Mouse (Mus musculus) heart, embryonic 16.5 days (tissue): ENCODE measurements around the gene Ptger4. TPM values are rescaled to one million over a fixed set of nuclear protein-coding genes. Genes with fewer than 3 reads are reported as not detected.
A peak's percentile ranks its signal among the peaks of the same experiment; 100 is the strongest.

Experiments
- ATAC-seq: fragments of 200-750 bp; cut with Nextera tagmentation; replicated peaks from 2 replicates; pipeline ENCODE4 v1.8.0; 2017; ENCODE audit warnings: moderate number of reproducible peaks; ENCODE audit not compliant: insufficient read depth, low FRiP score; ENCODE audit errors: extremely low read depth
- H3K27ac ChIP-seq: fragments of 300-500 bp; sonication (generic); 2 replicates; pipeline ENCODE4 v1.5.1; 2014; ENCODE audit warnings: mild to moderate bottlenecking, low read length, control low read depth, moderate library complexity
- H3K27me3 ChIP-seq: fragments of 300-500 bp; sonication (generic); 2 replicates; pipeline ENCODE4 v1.6.1; 2014; ENCODE audit warnings: low read length, mixed read lengths; ENCODE audit not compliant: control insufficient read depth, insufficient read depth
- H3K36me3 ChIP-seq: fragments of 300-500 bp; sonication (generic); 2 replicates; pipeline ENCODE4 v1.6.1; 2014; ENCODE audit not compliant: control insufficient read depth, insufficient read depth
- H3K4me1 ChIP-seq: fragments of 300-500 bp; sonication (generic); 2 replicates; pipeline ENCODE4 v1.6.1; 2014; ENCODE audit warnings: low read length, mixed read lengths; ENCODE audit not compliant: control insufficient read depth, insufficient read depth
- H3K4me2 ChIP-seq: fragments of 300-500 bp; sonication (generic); 2 replicates; pipeline ENCODE4 v1.6.1; 2014; ENCODE audit warnings: low read depth, mild to moderate bottlenecking, control low read depth, low read length
- H3K4me3 ChIP-seq: fragments of 300-500 bp; sonication (generic); 2 replicates; pipeline ENCODE4 v1.5.1; 2014; ENCODE audit warnings: mild to moderate bottlenecking, control low read depth, low read length
- H3K9ac ChIP-seq: fragments of 300-500 bp; sonication (generic); 2 replicates; pipeline ENCODE4 v1.6.1; 2014; ENCODE audit warnings: low read length, control low read depth
- H3K9me3 ChIP-seq: fragments of 300-500 bp; sonication (generic); replicated peaks from 2 replicates; pipeline ENCODE4 v1.6.1; 2016; ENCODE audit warnings: low read length; ENCODE audit not compliant: control insufficient read depth
- WGBS: fragments of 180-500 bp; shearing (Covaris S2); extraction: QIAGEN DNeasy Blood & Tissue Kit; methylation state at CpG from one replicate; pipeline ENCODE4 v1.1.7; 2014; 5-methylcytosine and 5-hydroxymethylcytosine counted together
- polyA plus RNA-seq: library from polyadenylated mRNA; unstranded; fragments of >200 nt; fragmentation: Nextera tagmentation; extraction: Ambion mirVana; gene quantifications from 2 replicates; pipeline ENCODE4 v1.2.1, GENCODE M21; 2015

Ptger4 gene
- polyA plus RNA-seq, 1 experiment from 2014 or later, result 6.7 TPM

- Histone ChIP-seq H3K4me3 (no peak overlapping the region), H3K9ac (no peak overlapping the region), H3K4me2 (no peak overlapping the region), H3K36me3 (no peaks in the 10 kb centered on the region), H3K9me3 (no peaks in the 10 kb centered on the region), H3K4me1 (no peaks in the 10 kb centered on the region), H3K27ac (no peak overlapping the region), H3K27me3 (no peaks in the 10 kb centered on the region)
- WGBS, result 76% methylated on average over 13 of the region's 13 CpGs
- ATAC-seq, result no peak
These were observed 18.2 kb upstream of the Ptger4 start for GRCm38 (mm10) chr15:5262095-5262667.

DNA sequence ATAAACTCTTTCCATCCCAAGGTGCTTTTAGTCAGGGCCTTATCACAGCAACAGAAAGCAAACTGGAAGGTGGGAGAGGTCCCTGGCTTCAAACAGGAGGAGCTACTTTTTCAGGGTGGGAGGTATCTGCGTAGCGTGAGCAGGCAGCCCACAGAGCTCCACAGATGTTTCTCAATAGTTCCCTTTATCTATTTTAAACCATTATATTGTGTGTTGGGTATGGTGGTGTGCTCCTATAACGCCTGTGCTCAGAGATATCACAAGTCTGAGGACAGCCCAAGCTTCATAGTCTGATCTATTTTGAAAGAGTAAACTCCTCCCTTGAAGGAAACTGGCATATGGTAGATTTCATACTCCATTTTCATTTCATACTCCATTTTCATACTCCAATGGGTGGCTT, 17.0 kb upstream of the Ptger4 start:
- 67% methylated on average over 3 of the region's 3 CpGs for WGBS
- no peaks in the 10 kb centered on the region for H3K36me3 ChIP-seq
- no peaks in the 10 kb centered on the region for H3K4me1 ChIP-seq

GRCm38 (mm10) chr15:5260183-5260582, 16.2 kb upstream of the Ptger4 start:
- WGBS, result 62% methylated on average over 5 of the region's 5 CpGs
- Histone ChIP-seq H3K4me3 (no peak overlapping the region), H3K9ac (no peak overlapping the region), H3K36me3 (no peaks in the 10 kb centered on the region), H3K4me1 (no peaks in the 10 kb centered on the region), H3K27ac (no peak overlapping the region), H3K9me3 (no peaks in the 10 kb centered on the region), H3K27me3 (no peaks in the 10 kb centered on the region), H3K4me2 (no peak overlapping the region)
- no peak for ATAC-seq

More for the DNA sequence above, 17.0 kb upstream of the Ptger4 start:
- H3K27ac ChIP-seq, result no peak overlapping the region
- H3K9ac ChIP-seq, result no peak overlapping the region
- no peak overlapping the region for H3K4me2 ChIP-seq
- H3K9me3 ChIP-seq, result no peaks in the 10 kb centered on the region
- ATAC-seq, result no peak
- no peak overlapping the region for H3K4me3 ChIP-seq
- H3K27me3 ChIP-seq, result no peaks in the 10 kb centered on the region

DNA sequence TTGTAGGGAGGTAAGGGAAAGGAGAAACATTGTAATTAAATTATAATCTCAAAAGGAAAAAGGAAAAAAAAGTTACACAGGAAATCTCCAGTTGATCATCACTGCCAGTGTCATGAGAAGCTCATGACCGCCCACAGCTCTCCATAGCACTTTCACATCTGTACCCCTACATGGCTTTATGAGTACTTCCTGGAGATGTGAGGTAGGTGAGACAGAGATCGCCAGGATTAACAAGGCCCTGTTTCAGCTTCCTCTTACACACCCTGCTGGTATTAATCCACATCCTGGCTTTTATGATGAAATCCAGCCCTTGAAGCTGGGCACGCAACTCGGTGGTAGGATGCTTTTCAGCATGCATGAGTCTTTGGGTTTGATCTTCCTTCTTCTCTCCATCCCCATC, 6.2 kb upstream of the Ptger4 start:
- H3K4me3 ChIP-seq, result no peak overlapping the region
- H3K4me2 ChIP-seq, result no peak overlapping the region
- H3K27me3 ChIP-seq, result no peaks in the 10 kb centered on the region
- no peak for ATAC-seq
- no peaks in the 10 kb centered on the region for H3K9me3 ChIP-seq
- no peak overlapping the region for H3K27ac ChIP-seq
- no peaks in the 10 kb centered on the region for H3K36me3 ChIP-seq
- WGBS, result 70% methylated on average over 4 of the region's 4 CpGs
- H3K9ac ChIP-seq, result no peak overlapping the region
- no peaks in the 10 kb centered on the region for H3K4me1 ChIP-seq

DNA sequence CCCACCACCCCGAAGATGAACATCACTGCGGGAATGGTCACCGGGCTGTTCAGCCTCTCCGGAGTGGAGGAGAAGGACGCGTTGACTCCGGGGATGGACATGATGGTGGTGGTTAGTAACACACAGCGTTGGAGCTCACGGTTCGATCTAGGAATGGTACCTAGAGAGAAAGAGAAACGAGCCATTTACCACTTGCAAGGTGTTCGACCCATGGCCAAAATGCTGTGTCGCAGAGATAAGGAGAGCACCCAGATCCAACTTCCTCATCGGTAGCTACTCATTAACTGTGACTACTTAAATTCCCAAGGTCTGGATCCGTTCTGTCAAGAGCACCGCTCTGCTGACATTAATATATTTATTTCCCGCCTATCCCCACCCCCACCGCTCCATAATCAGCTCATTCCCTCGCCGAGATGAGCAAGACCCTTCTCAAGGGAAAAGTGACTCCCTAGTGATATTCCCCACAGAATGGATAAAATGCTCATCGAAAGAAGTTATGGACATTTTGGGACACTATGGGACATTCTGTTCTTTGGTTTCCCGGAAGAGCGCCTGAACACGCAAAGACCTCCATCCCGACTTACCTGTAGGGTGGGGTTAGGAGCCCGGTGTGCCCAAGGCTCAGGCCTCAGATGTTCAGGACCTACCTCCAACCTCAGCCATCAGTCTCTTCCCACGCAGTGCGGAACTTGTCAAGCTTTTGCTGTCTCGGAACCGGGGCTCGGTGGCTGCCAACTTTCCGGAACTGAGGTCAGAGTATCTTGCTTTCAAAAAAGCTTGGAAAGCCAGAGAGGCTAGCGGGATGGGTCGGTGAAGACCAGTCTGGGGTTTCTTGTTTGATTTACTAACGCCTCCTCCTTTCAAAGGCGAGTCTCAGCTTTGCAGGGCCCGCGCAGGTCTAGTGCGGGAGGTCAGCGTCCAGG, 690 bp downstream of the Ptger4 start:
- H3K9me3 ChIP-seq, result no peaks in the 10 kb centered on the region
- peak overlapping the region; percentile 74 for H3K9ac ChIP-seq
- H3K36me3 ChIP-seq, result no peaks in the 10 kb centered on the region
- 5% methylated on average over 40 of the region's 40 CpGs for WGBS
- H3K4me3 ChIP-seq, result peak overlapping the region; percentile 66
- no peak for ATAC-seq
- H3K4me2 ChIP-seq, result peak overlapping the region; percentile 99
- peaks cover 21% of the 10 kb centered on the region for H3K27me3 ChIP-seq
- H3K27ac ChIP-seq, result no peak overlapping the region
- H3K4me1 ChIP-seq, result peaks cover 25% of the 10 kb centered on the region

GRCm38 (mm10) chr15:5242241-5243035, 1.5 kb downstream of the Ptger4 start:
- 3% methylated on average over 61 of the region's 61 CpGs for WGBS
- H3K4me2 ChIP-seq, result peak overlapping the region; percentile 99

GRCm38 (mm10) chr15:5241304-5242201, 2.4 kb downstream of the Ptger4 start:
- H3K4me3 ChIP-seq, result peak overlapping the region; percentile 66
- peak overlapping the region; percentile 74 for H3K9ac ChIP-seq
- H3K9me3 ChIP-seq, result no peaks in the 10 kb centered on the region
- peaks cover 21% of the 10 kb centered on the region for H3K27me3 ChIP-seq
- H3K27ac ChIP-seq, result peak overlapping the region; percentile 48
- WGBS, result 30% methylated on average over 12 of the region's 12 CpGs
- no peaks in the 10 kb centered on the region for H3K36me3 ChIP-seq
- ATAC-seq, result peak; percentile 19; the same call in 1 of the 2 replicates
- peak overlapping the region; percentile 99 for H3K4me2 ChIP-seq
- peaks cover 28% of the 10 kb centered on the region for H3K4me1 ChIP-seq

More at GRCm38 (mm10) chr15:5242241-5243035, 1.5 kb downstream of the Ptger4 start:
- H3K27me3 ChIP-seq, result peaks cover 21% of the 10 kb centered on the region
- H3K27ac ChIP-seq, result peak overlapping the region; percentile 48
- peak overlapping the region; percentile 74 for H3K9ac ChIP-seq
- peak overlapping the region; percentile 66 for H3K4me3 ChIP-seq
- peaks cover 28% of the 10 kb centered on the region for H3K4me1 ChIP-seq
- no peaks in the 10 kb centered on the region for H3K9me3 ChIP-seq
- peak; percentile 19; the same call in 1 of the 2 replicates for ATAC-seq
- H3K36me3 ChIP-seq, result no peaks in the 10 kb centered on the region

DNA sequence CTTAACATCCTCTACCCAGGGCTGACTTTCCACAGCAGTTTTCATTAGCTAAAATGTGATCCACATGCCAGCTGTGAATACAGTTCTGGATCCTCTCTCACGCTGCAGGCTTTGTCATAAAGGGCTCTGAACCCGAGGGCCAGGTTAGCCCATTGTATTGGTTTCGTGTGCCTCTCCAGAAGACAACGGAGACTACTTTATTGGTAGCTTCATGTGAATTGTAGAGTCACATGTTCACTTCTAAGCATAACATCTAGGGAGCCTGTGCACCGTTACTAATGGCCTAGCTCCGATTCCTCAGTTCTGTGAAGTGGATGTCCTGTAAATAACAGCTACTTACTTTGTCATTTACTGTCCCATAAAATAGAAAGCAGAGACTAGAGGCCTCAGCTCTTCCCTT, 3.6 kb downstream of the Ptger4 start:
- 72% methylated on average over 6 of the region's 6 CpGs for WGBS
- Histone ChIP-seq H3K4me1 (peaks cover 35% of the 10 kb centered on the region), H3K4me2 (peak overlapping the region; percentile 99), H3K36me3 (no peaks in the 10 kb centered on the region), H3K27me3 (peaks cover 21% of the 10 kb centered on the region), H3K9me3 (no peaks in the 10 kb centered on the region), H3K27ac (peak overlapping the region; percentile 75), H3K9ac (peak overlapping the region; percentile 6; the same call in 1 of the 2 replicates), H3K4me3 (peak overlapping the region; percentile 29)
- ATAC-seq, result no peak
